In genomic region chr10:86498673-86499391, GRCm38 (mm10) we compare ENCODE assay signal across 1 mouse cellular context.
A peak's percentile ranks its signal among the peaks of the same experiment; 100 is the strongest.
TF ChIP-seq lines count a peak whose summit lies in the region.

Gene Syn3, minus strand, starts transcription at chr10:86498896.

TF ChIP-seq in CH12.LX, 34 proteins besides CTCF, POLR2A, EP300 and RAD21 (continued from another document):
- TF ChIP-seq MEF2A (IDR thresholded peaks at IDR 0.05; ENCODE audit: borderline replicate concordance, low read depth, low read length) (peak; percentile 76; the same call in 1 of the 2 replicates), MAZ (IDR thresholded peaks at IDR 0.05; ENCODE audit: low read depth, low read length) (peak; percentile 66), TCF12 (IDR thresholded peaks at IDR 0.05; ENCODE audit: low read depth, low read length) (peak; percentile 73; the same call in 1 of the 2 replicates), MAFK (IDR thresholded peaks at IDR 0.05; ENCODE audit: insufficient replicate concordance, low read length) (0 out of 2 replicates have a peak, but pooled peaks have one; percentile 36), CHD2 (IDR thresholded peaks at IDR 0.05; ENCODE audit: low read length) (no peak), KAT2A (IDR thresholded peaks at IDR 0.05; ENCODE audit: insufficient replicate concordance, low read length) (0 out of 2 replicates have a peak, but pooled peaks have one; percentile 36), ZC3H11A (IDR thresholded peaks at IDR 0.05; ENCODE audit: low read depth, low read length) (peak; percentile 64), HCFC1 (IDR thresholded peaks at IDR 0.05; ENCODE audit: low read depth, low read length) (peak; percentile 65)
